Mouse (Mus musculus): ENCODE results near the gene Hoxa9.
A peak's percentile ranks its signal among the peaks of the same experiment; 100 is the strongest.

The Hoxa9 gene

DNA sequence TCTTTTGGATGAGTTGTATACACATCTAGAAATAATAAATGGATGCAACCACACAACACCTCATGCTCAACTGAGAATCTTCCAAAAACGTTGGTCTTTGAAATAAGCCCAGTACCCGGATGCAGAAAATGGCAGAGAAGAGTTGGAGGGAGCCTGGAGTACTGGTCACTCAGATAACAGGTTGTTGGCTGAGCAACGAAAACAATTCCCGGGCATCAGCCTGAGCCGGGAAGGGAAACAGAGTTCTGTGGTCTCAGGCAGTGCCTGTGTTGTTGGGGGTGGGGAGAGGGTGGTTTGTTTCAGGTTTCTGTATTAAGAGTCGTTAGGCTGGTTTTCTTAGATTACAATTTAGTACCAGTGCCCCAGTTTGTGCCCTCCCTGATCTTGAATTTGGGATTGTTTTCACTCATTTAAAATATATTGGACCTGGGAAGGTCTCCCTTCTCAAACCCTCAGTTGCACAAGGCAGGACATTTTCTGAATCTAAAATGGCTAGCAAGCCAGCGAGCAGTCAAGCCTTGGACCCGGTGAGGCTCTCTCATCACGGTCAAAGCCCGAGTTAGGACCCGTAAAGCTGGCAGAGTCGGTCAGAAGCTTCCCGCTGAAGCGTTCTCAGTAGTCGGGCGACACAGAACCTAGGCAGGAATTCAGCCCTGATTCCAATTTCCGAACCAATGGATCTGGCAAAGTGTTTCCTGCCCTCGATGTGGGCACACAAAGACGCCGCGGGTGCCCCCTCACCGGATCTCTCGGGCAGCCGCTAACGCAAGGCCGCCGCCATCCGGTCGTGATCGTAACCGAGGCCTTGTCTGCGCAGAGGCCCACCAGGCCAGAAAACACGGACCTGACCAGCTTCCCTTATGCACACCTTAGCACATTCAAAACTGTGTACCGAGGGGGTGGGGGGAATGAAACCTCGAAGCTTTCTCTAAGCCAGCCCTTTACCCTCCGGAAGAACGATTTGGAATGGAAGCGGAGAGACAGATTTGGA is 2.1 kb downstream of the Hoxa9 start:
- DNase-seq (ENCODE audit: low spot score), result no peak

DNA sequence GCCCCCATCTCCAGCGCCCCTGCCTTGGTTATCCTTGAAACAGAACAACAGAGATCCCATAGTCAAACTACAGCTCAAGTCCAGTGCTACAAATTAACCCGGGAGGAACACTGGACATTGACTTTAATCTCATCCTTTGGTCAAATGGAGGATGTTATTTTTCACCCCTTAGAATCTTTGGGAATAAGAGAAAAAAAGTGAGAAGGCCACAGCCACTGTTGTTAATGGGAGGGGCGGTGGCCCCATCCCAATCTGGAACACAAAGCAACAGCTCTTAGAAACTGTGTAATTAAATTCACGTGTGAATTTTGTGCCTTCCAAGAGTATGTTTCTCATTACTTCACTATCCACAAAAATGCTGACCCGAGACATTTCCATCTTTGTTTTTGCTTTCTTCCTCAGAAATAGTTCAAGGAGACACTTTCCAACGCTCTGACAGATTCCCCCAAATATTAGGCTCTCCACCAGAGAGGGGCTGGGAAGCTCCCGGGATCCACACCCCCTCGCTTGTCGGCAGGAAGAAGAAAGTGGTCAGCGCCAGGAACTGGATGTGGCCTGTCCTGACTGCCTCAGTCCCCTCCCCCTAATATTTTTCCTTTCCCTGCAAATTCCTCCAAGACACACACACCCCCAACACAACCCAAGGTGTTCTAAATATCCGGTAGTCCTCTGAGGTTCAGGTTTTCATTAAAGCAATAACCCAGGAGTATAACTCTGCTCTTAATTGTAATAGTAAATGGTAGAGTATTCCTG is 3.2 kb downstream of the Hoxa9 start:
- no peak for DNase-seq (ENCODE audit: low spot score)

DNA sequence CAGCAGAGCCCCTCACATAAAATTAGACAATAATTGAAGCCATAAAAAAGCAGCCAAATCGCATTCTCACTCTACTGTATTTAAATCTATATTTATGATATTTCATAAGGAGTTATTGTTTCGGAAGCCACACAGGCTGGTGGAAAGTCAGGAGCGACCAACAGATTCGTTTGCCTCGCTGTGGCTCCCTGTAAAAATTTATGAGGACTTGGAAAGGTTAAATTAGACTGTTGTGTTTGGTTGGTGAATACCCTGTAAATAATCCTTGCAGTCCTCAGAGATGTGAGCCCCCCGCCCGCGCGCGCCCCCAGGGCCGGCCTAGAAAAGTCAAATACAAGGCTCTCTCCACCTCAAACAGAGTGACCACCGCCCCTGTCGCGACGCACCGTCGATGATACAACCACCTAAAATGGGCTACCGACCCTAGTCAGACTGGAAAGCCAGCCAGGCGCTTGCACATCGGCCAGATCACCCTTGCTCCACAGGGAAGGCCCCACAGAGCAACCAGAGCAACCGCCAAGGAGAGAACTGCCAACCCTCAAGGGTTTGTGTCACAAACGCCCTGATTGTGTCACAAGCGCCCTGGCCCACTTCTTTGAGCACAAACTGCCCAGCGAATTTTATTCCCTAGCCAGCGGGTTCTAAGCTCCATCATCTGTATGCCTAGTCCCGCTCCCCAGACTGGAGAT is 4.2 kb downstream of the Hoxa9 start:
- DNase-seq (ENCODE audit: low spot score), result no peak

DNA sequence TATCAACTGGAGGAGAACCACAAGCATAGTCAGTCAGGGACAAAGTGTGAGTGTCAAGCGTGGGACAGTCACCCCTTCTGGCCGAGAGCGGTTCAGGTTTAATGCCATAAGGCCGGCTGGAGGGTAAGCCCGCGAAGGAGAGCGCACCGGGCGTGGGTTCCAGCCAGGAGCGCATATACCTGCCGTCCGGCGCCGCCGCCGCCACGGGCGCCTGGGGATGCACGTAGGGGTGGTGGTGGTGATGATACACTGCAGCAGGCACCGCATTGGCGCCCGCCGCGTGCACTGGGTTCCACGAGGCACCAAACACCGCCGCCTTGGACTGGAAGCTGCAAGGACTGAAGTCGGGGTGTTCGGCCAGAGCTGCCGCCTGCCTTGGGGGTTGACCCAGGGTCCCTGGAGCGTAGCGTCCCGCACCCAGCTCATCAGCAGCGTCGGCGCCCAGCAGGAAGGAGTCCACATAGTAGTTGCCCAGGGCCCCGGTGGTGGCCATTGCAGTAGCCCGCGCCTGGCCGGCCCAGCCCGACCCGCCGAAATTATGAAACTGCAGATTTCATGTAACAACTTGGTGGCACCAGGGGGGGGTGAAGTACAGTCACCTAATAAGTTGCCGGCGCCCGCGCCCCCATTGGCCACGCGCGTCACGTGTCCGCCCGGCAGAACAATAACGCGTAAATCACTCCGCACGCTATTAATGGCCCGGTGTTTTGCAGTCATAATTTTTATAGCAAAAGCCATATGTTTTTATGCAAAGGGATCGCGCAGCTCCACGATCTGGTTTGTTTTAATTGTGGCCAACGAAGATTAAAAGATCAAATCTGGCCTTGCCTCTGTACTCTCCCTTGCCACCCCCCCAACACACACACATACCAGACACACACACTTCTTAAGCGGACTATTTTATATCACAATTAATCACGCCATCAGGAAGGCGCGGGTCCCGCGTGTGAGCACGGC is 5.0 kb downstream of the Hoxa9 start:
- DNase-seq (ENCODE audit: low spot score), result no peak

DNA sequence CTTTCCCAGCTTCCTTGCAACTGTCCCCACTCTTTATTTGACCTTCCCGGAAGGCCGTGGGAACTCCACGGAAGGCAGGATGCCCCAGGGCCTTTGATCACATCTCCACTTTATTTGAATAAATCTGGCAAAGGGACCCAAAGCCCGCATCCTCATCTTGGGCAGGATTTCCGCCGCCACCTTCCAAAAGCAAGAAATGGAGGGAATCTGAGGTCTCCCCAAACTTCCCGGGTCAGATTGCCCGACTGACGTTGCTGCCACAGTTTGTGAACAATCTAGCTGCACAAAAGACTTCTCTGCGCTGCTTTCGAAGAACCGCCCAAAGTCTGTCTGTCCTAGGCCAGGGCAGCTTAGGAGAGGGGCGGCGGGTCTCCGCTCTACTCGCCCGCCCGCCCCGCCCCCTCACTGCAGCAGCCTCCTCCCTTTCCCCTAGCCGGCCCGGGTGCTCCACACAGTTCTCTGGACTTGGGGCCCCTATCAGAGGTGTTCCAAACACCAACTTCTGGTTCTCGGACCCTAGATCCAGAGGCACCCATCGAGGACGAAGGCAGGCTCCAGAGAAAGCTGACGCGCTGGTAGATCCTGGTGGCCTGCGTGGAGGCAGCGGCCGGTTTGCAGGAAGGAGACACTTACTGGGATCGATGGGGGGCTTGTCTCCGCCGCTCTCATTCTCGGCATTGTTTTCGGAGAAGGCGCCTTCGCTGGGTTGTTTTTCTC is 5.8 kb downstream of the Hoxa9 start:
- no peak for DNase-seq (ENCODE audit: low spot score)

DNA sequence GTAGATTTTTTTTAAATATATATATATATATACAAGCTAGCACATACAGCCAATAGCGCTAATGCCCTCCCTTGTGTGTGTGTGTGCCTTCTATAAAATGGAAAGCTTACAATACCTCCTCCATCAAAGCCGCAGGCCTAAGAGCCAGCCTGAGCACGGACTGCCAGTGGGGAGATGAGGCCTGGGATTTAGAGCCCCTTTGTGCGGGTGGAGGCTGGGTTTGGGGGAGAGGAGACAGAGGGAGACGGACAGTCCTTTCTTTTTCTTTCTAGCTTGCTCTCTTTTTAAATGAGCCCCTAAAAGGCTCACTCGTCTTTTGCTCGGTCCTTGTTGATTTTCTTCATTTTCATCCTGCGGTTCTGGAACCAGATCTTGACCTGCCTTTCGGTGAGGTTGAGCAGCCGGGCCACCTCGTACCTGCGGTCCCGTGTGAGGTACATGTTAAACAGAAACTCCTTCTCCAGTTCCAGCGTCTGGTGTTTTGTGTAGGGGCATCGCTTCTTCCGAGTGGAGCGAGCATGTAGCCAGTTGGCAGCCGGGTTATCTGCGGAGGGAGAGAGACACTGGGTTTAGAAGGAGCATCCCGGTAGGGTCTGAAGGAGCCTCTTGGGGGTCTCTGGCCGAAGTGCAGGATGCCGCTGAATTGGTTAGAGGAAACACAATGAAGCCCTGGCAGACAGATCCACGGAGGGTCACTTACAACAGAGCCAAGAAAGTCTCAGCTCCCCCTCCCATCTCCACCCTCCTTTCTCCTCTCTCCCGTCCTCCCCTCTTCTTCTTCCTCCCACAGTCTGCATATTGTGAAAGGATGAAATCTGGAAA is 6.7 kb downstream of the Hoxa9 start:
- no peak for DNase-seq (ENCODE audit: low spot score)

DNA sequence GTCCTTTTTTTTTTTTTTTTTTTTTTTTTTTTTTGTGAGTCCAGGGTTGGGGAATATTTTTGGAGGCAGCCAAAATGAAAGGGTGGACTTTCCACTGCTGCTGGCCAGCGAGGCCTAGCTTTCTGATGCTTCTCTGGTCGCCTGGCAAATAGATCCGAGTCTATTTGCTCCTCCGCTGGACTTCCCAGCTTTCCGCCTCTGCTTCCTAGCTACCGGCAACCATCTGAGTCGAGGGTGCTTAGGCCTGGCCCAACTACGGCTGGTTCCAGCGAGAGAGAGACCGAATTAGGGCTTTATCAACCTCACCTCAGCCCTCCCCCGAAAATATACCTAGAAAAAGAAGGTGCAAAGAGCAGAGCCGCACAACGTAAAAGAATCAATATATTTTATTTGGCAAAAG is 8.2 kb downstream of the Hoxa9 start:
- no peak for DNase-seq (ENCODE audit: low spot score)

DNA sequence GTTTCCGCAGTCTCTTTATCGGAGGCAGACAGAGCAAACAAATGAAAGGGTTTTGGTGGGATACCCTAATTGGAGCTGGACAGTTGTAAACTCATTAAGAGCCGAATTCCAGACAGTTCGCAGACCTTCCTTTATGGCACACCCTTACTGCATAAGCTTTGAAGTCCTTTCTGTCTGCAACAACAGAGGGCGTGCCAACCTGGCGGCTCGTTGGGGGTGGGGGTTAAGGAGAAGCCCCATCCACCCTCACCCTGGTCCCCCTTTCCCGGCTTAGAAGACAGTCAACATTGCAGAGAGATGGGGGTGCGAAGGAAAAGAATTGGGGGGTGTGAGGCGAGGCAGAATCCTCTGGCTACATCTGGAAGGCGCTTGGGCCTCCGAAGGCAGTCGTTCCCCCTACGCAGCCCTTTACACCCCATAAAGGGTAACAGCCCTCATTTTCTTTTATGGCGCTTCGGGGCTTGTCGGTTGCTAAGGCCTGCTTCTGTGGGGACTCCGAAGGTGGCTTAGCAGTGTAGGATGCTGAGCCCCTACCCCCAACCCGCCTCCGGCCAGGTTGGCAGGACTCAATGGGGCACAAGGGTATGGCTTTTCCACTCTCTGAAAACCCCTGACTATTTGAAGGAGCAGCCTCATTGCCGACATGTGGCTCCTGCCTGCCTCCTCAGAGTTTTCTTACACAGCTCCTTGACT is 8.8 kb downstream of the Hoxa9 start:
- DNase-seq (ENCODE audit: low spot score), result no peak

DNA sequence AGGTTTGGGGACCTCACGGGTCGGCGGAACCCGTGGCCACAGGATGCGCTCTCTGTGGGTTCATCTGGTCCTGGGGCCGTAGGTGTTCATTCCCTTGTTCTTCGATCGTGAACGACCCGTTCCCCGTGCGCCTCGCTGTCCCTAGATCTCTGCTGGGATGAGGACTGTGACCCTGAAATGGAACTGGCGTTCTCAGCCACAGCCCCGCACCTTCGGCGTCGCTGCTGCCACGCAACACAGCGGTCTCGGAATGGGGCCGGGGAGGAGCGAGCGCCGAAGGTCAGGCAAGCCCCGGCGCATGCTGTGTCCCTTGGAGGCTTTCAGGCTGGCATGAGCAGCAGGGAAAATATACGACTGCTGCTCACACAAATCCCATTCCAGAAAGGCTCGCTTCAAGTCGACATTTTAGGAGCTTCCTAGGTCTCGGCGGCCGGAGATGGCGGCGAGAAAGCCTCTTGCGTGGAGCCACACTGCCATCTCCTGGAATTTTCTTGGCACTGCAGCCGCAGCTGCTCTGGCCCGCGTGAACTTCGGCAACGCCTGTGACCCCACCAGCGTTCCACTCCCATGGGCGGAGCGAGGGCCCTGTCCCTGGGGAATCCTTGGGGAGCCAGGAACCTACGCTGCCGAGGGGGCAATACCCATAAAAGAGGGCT is 9.4 kb downstream of the Hoxa9 start, which contains the start of gene Hoxa7:
TSS of gene Hoxa7 (minus strand) at position 518 of the 656 bp plus-strand sequence.
- DNase-seq (ENCODE audit: low spot score), result peak; percentile 36

DNA sequence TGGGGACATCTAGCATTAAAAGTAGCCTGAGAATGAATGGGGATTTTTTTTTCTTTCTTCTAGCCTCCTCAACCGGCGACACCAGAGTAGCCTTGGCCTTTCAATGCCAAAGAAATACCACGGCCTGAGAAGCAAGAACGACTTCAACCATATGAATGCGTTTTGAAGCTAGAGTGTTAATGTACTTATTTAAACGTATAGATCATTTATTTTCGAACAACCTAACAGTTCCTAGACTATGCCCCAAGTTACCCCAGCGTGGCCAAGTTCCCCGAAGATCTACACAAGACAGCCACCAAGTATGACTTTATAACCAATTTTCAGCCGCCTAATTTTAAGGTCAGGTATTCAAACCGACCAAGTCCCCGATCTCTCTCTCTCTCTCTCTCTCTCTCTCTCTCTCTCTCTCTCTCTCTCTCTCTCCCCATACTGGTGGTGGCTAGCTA is 10.0 kb downstream of the Hoxa9 start:
- DNase-seq (ENCODE audit: low spot score), result no peak

DNA sequence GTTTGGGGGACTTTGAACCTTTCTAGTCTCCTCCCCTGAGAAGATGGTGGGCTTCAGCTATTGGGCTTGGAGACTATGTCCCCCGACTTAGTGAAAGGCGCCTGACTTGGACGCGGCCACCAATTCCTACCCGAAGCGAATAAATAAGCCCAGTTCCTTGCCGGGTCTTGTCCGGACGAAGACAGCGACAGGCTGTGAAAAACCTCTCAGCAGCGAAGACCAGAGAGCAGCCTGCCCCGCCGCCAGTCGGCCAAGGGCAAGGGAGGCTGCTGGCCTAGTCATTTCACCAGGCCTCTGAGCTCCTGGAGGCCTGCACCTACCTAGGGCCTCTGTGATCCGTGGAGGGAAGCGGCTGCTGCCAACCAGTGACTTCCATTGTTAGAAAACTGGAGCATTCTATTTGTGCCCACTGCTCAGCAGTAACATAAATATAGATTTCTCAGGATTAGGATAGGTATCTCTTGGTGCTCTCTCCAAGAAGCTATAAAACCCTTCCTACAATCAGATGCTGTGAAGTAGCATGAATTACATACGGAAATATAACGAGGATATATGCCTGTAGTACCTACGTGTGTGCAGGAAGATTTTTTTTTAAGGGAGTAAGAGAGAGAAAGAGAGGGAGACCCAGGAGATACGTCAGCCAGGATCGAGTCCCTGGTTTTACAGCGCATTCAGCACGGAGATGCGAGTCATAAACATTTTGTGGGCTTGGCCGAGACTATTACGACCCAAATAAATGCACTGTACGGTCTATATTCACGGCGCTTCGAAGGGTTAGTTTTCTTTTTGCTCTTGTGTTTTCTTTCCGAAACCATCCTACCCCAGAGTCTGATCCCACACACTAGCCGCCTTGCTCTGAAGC is 10.7 kb downstream of the Hoxa9 start:
- no peak for DNase-seq (ENCODE audit: low spot score)

DNA sequence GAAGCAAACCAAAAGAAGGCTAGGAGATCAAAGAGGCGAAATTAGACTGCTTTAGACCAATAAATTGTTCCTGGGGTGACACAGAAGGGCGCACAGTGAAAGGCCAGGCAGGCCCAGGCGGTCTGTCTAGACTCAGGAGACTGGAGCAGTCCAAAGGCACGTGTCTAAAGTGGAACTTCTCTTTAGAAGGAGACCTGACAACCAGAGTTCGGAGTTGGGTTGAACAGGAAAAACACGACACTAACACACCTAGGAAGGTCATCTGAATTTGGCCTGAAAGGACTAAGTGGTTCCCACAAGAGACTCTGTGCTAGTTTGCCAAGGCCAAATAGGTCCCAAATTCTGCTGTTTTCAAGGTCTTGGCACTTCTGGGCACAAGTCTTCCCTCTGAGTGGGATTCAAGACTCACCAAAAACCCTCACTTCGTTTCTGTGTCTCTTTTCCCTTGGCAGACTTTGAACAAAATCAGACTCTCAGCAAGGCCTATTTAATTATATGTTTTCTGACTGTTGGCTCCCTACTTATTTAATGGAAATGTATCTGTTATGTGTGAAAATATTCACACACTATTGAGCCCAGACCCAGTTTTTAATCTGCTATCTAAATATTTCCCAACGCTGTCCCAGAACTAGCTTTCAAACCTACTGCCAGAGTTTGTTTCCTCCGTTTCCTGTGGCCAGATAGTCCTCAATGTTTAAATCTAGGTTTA is 11.5 kb downstream of the Hoxa9 start:
- no peak for DNase-seq (ENCODE audit: low spot score)

DNA sequence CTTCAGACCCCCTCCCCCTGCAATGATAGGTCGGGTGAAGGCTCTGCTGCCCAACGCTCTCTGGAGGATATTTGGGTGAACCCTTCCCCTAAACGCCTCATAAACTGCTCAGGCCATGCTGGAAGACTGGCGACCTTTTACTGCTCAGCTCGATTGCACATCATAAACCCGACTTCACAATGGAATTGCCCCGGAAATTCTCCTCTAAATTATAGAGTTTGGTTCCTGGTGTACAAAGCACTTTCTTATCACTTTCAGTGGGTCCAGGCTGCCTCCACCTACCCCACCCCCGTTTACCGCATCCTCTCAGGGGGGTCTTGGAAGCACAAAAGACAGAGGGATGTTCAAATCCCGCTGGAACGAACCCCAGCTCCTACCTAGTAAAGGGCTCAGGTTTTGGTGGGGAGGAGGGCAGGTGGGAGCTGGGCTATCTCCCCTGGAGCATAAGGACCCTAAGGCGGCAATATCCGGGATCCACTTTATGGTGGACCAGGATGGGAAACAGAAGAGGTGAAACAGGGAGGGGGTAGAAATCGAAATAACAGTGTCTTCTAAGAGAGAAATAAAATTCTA is 12.2 kb downstream of the Hoxa9 start:
- no peak for DNase-seq (ENCODE audit: low spot score)

DNA sequence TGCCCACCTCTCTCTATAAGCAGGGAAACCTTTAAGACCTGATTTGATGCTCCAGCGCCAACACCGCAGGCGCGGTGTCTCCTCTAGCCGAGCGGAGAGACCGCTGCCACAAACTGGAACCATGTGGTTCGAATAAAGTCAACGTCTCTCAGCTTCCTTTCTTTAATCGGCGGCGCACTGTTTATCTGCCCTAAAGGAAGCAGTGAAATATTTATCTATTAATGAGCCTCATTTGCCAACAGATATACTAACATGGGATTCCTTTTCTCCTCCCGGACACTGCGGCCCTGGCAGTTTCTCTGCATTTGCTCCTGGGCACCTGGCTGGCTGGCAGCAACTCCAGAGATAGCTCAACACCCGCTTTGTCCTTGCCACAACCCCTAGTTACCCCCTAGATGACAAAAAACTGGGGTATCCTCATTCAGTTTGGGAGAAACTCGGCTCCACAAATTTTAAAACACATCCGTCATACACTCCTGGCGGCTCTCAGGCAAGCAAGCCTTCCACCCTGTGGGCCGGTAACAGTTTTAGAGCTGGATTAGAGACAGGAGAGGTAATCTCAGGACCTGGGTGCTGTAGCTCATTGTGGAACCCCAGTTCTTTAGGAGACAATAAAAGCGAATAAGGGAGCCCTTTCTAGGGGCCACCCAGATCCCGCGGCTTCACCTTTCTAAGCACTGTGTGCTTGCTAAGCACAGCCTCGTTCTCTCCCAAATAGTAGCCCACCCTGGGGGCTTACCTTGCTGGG is 12.8 kb downstream of the Hoxa9 start:
- no peak for DNase-seq (ENCODE audit: low spot score)

DNA sequence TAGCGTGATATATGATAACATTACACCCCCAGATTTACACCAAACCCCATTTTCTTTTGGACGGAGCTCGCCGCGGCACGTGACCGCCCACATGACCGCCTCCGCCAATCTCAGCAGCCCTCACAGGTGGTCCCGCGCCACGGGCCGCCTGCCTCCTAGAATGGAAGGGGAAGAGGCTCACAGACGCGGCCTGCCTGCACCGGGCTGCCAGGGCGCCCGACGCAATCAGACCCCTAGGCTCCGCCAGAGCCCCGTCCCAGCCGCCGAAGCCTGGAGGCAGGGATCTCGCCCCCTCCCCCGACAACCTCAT is 13.5 kb downstream of the Hoxa9 start:
- DNase-seq (ENCODE audit: low spot score), result no peak

Data from c-Kit-positive CD71-positive TER-119-positive erythroid progenitor cells, embryonic 14.5 days (primary cell).